Mouse (Mus musculus) forebrain, embryonic 12.5 days (tissue): Measurements from ENCODE around the gene Pms1. TPM values are rescaled to one million over a fixed set of nuclear protein-coding genes. Genes with fewer than 3 reads are reported as not detected.

ENCODE experiments used
- ATAC-seq: fragments of 200-750 bp; cut with Nextera tagmentation; 2 replicates; pipeline ENCODE4 v1.8.0; 2017; ENCODE audit warnings: moderate TSS enrichment; ENCODE audit not compliant: low FRiP score
- H3K27ac ChIP-seq: fragments of 300-500 bp; sonication (generic); 2 replicates; pipeline ENCODE4 v1.5.1; 2016; ENCODE audit warnings: mild to moderate bottlenecking
- H3K27me3 ChIP-seq: fragments of 300-500 bp; sonication (generic); 2 replicates; pipeline ENCODE4 v1.6.1; 2016; ENCODE audit warnings: mild to moderate bottlenecking
- H3K36me3 ChIP-seq: fragments of 300-500 bp; sonication (generic); replicated peaks from 2 replicates; pipeline ENCODE4 v1.6.1; 2016; ENCODE audit warnings: mild to moderate bottlenecking
- H3K4me1 ChIP-seq: fragments of 300-500 bp; sonication (generic); 2 replicates; pipeline ENCODE4 v1.6.1; 2016
- H3K4me2 ChIP-seq: fragments of 300-500 bp; sonication (generic); 2 replicates; pipeline ENCODE4 v1.6.1; 2016; ENCODE audit warnings: mild to moderate bottlenecking, moderate library complexity
- H3K4me3 ChIP-seq: fragments of 300-500 bp; sonication (generic); replicated peaks from 2 replicates; pipeline ENCODE4 v1.5.1; 2016; ENCODE audit warnings: mild to moderate bottlenecking
- H3K9ac ChIP-seq: fragments of 300-500 bp; sonication (generic); 2 replicates; pipeline ENCODE4 v1.6.1; 2016; ENCODE audit warnings: mild to moderate bottlenecking
- H3K9me3 ChIP-seq: fragments of 300-500 bp; sonication (generic); 2 replicates; pipeline ENCODE4 v1.6.1; 2016
- WGBS: fragments of 180-500 bp; shearing (Covaris S2); methylation state at CpG from one replicate; pipeline ENCODE4 v1.1.7; 2016; 5-methylcytosine and 5-hydroxymethylcytosine counted together
- polyA plus RNA-seq: library from polyadenylated mRNA; unstranded; fragments of >200 nt; fragmentation: Nextera tagmentation; extraction: Ambion mirVana; gene quantifications from 2 replicates; pipeline ENCODE4 v1.2.1, GENCODE M21; 2016

Pms1 gene
- polyA plus RNA-seq, 1 experiment from 2014 or later: 26.3 TPM

GRCm38 (mm10) chr1:53187536-53187935 is 109.3 kb downstream of the Pms1 start, which contains the start of gene 1700019A02Rik:
Gene 1700019A02Rik (minus strand): TSS chr1:53187636.
- 94% methylated on average over 8 of the region's 8 CpGs for WGBS
- H3K9me3 ChIP-seq: no peaks in the 10 kb centered on the region
- no peaks in the 10 kb centered on the region for H3K4me1 ChIP-seq
- no peaks in the 10 kb centered on the region for H3K27me3 ChIP-seq
- no peak within 1 kb of the TSS for H3K9ac ChIP-seq
- 0 out of 2 replicates have a peak, but pooled peaks cover 2% of the 10 kb centered on the region for H3K36me3 ChIP-seq
- ATAC-seq: no peak
- H3K4me3 ChIP-seq: no peak within 1 kb of the TSS
- no peak within 1 kb of the TSS for H3K4me2 ChIP-seq
- no peak within 1 kb of the TSS for H3K27ac ChIP-seq

GRCm38 (mm10) chr1:53186301-53186700 is 110.5 kb downstream of the Pms1 start:
- H3K27ac ChIP-seq: no peak overlapping the region
- H3K4me2 ChIP-seq: no peak overlapping the region
- no peak overlapping the region for H3K9ac ChIP-seq
- H3K4me3 ChIP-seq: no peak overlapping the region
- no peak for ATAC-seq
- H3K27me3 ChIP-seq: no peaks in the 10 kb centered on the region
- 82% methylated on average over 3 of the region's 3 CpGs for WGBS
- no peaks in the 10 kb centered on the region for H3K4me1 ChIP-seq
- no peaks in the 10 kb centered on the region for H3K9me3 ChIP-seq
- H3K36me3 ChIP-seq: 0 out of 2 replicates have a peak, but pooled peaks cover 2% of the 10 kb centered on the region

- 69% methylated on average over 6 of the region's 6 CpGs for WGBS
- no peaks in the 10 kb centered on the region for H3K9me3 ChIP-seq
- no peaks in the 10 kb centered on the region for H3K36me3 ChIP-seq
- no peak overlapping the region for H3K4me3 ChIP-seq
- no peak for ATAC-seq
- no peaks in the 10 kb centered on the region for H3K4me1 ChIP-seq
- no peak overlapping the region for H3K9ac ChIP-seq
- H3K27me3 ChIP-seq: no peaks in the 10 kb centered on the region
- H3K27ac ChIP-seq: no peak overlapping the region
- no peak overlapping the region for H3K4me2 ChIP-seq
Observed at GRCm38 (mm10) chr1:53157715-53158114, 139.1 kb downstream of the Pms1 start.

Other genes with a start within 250 kb of the Pms1 start
- gene Mstn, start 235.4 kb downstream of the Pms1 start, polyA plus RNA-seq: 0.22 and 0.32 TPM in 2 replicates
- gene 1700019A02Rik, start 109.4 kb downstream of the Pms1 start, polyA plus RNA-seq: not detected in 2 replicates
- gene Ormdl1, start 77 bp upstream of the Pms1 start, polyA plus RNA-seq: 72.2 and 79.8 TPM in 2 replicates
- gene Gm28778, start 93 bp upstream of the Pms1 start, polyA plus RNA-seq: not detected in 2 replicates
- 31.6 and 33.4 TPM in 2 replicates for gene Osgepl1, start 16.6 kb upstream of the Pms1 start, polyA plus RNA-seq
- gene Asdurf, start 55.6 kb upstream of the Pms1 start, polyA plus RNA-seq: not detected in 2 replicates
- 0.95 and 1.5 TPM in 2 replicates for gene Gm28551, start 55.6 kb upstream of the Pms1 start, polyA plus RNA-seq
- gene Asnsd1, start 55.7 kb upstream of the Pms1 start, polyA plus RNA-seq: 91.9 and 95.3 TPM in 2 replicates